Mouse (Mus musculus): ENCODE measurements at regions not wholly inside any gene's neighbourhood (a gene's known extent, or its start where the extent isn't known, plus 50 kb on each side); places are given as distances from the start of the nearest gene placed in this dataset.

DNA sequence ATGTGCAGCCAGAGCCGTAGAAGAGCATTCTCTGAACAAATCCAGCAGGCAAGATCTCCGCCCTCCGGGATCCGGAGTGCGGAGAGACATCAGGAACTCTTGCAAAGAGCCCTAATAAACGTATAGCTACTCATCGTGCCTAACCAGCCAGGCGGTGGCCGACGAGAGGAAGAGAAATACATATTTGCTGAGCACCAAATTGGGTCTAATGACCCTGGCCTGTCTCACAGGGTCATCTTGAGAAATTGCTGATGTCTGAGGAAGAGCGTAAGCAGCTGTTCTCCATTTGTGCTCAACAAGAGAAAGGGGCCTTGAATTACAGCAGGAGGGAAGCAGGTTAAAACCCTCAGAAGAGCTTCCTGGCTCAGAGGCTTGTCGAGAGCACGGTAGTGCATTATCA is 92.8 kb upstream of the Zfp703 start:
- no peak for DNase-seq (ENCODE audit: low read depth)

DNA sequence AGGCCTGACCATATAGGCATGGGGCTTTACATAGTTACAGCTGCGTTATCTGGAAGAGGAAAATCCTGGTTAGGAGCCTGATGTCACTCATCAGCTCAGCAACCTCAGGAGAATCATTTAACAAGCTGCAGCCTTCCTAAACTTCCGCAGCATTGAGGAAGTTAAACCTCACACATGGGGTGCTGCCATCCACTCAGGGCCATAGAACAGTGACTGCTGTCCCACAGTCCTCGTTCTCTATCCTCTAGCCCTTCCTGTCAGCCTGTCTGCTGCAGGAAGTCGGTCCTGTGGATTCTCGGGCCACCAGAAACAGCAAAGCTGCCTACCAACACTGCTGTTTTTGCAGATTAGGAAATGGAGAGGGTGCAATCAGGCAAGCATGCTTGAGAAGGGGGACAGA is 91.8 kb upstream of the Zfp703 start:
- DNase-seq (ENCODE audit: low read depth) = no peak

GRCm38 (mm10) chr8:26886783-26887486 is 90.2 kb upstream of the Zfp703 start:
- DNase-seq (ENCODE audit: low read depth) = no peak

GRCm38 (mm10) chr8:26887551-26887950 is 89.6 kb upstream of the Zfp703 start:
- no peak for DNase-seq (ENCODE audit: low read depth)

- no peak for DNase-seq (ENCODE audit: low read depth)
These were observed 89.1 kb upstream of the Zfp703 start for GRCm38 (mm10) chr8:26888050-26888449.

DNA sequence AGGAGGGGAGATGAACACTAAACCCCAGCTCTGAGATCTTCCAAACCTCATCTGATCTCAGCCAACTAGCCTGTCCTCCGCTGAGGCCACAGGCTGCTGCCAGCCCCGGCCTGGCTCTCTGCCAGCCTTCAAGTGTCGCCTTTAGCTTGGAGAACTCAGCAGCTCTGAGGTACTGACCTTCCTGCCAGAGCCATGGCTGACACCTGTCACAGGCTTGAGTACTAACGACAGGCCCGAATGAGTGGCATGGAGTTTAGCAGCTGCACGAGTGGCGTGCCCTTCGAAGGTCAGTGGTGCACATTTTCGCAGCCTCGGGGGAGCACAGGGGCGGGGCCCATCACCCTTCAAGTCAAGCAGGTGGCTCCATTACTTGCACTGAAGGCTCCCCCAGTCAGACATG is 85.2 kb upstream of the Zfp703 start:
- no peak for DNase-seq (ENCODE audit: low read depth)

- no peak for DNase-seq (ENCODE audit: low read depth)
These were observed 84.7 kb upstream of the Zfp703 start for GRCm38 (mm10) chr8:26892380-26892779.

GRCm38 (mm10) chr8:26895867-26896266 is 81.3 kb upstream of the Zfp703 start:
- DNase-seq (ENCODE audit: low read depth) = no peak

DNA sequence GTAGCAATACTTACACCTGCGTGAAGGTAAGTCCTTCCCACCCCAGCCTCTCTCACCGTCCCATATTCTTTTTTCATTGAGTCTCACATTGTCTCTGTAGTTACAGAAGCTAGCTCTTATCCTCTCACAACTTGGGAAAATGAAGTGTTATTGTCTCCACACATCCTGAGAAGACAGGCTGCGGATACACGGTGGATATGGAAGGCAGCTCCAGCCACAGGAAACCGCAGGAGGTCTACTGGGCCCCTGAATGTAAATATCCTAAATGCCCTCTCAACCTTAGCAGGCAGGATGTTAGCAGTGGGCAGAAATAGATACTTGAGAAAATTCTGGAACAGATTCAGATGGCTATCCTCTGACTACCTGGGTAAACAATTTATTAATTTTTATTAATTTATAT is 73.8 kb upstream of the Zfp703 start:
- no peak for DNase-seq (ENCODE audit: low read depth)

GRCm38 (mm10) chr8:26906257-26906656 is 70.9 kb upstream of the Zfp703 start:
- DNase-seq (ENCODE audit: low read depth) = no peak

DNA sequence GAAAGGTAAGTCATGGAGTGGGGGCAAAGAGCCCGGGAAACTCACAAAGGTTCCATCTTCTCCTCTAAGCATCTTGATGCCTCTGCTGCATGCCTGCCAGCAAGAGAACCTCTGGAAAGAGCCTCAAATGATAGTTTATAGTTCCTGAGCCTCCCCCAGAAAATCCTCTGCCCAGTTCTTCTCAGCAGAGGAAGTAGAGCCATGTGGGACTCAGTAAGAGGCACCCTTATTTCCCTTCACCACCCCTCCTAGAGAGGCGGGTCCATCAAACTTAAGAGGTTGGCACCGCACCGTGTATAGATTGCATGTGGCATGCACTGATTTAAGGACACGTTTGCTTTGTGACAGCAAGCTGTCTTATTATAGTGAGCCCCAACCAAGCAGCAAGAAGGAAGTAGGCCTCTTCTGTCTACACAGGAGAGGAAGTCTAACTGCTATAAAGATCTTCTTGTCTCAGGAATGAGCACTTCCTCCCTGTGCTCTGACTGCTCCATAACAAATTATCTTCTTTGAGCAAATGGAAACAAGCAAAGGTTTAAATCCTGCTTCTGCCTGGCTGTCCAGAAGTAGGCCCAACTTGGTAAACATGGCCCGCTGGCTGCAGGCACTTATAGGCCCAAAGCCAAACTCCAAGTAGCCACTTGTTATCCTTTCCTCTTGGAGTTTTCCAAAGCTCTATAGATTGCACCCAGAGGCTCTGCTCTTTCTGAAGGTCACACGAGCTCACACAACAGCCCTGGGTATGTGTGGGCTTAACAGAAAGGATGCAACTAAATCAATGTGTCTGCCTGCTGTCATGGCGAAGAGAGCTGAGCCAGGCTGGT is 69.6 kb upstream of the Zfp703 start:
- no peak for DNase-seq (ENCODE audit: low read depth)

DNA sequence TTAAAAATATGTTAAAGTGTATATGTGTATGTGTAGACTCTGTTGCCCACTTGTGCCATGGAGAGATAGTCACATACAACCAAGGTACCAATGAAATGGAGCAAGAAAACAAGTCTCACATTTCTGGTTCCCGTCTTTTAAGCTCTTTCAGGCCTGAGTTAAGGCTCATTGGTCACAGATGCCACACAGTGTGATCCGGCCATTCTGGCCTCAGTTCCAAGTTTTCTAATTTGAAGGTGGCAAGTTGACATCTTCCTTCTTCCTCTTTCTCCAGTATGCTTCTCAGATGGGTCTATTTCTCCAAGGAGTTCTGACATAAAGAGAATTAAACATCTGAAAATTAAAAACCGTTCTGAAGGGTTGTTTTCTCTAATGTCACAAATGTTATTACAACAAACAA is 66.9 kb upstream of the Zfp703 start:
- no peak for DNase-seq (ENCODE audit: low read depth)

GRCm38 (mm10) chr8:26913562-26914529 is 63.3 kb upstream of the Zfp703 start:
- no peak for DNase-seq (ENCODE audit: low read depth)

DNA sequence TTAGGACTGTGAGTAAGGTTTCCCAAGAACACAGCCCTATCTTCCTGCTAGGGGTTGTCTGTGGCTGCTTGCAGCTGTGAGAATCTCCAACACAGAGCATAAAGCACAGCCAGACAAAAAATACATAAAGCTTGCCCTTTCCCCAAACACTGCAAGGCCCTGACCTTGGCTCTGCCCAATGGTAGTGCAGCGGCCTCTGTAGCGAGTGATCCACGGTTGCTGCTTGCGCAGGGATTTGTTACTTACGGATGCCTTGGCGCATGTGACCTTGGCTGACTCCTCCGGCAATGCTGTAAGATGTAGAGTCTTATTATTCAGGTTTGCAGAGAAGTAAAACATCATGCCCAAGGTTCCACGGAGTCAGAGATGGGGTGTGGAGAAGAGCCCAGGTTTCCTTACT is 61.4 kb upstream of the Zfp703 start:
- DNase-seq (ENCODE audit: low read depth) = no peak

GRCm38 (mm10) chr8:26921531-26922177 is 55.5 kb upstream of the Zfp703 start:
- no peak for DNase-seq (ENCODE audit: low read depth)

DNA sequence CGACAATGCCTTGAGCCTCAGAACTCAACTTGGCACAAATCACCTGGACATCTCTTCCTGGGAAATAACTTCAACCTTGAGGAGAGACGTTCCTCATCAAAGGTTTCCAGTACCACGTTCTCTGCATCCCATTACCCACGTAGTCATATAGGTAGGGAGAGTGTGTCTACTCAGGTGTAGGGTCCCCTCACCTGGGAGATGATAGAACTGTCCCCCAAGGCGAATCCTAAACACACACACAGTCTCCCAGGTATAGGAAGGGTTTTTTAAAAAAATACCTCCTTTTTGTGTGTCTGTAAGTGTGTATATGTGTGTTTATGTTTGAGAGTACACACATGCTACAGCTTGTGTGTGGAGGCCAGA is 55.0 kb upstream of the Zfp703 start:
- DNase-seq (ENCODE audit: low read depth) = no peak

- no peak for DNase-seq (ENCODE audit: low read depth)
These were observed 54.0 kb upstream of the Zfp703 start for GRCm38 (mm10) chr8:26923166-26923565.

All from induced T-regulatory cell, adult 2 months (primary cell).